Mouse (Mus musculus) layer of hippocampus, adult 11-12 months (tissue): ENCODE measurements around the gene Gm10320.
A peak's percentile ranks its signal among the peaks of the same experiment; 100 is the strongest.

Experiments
- DNase-seq: peaks from one replicate; pipeline ENCODE4 v3.0.0; 2022; ENCODE audit warnings: low spot score

Gene Gm10320

DNA sequence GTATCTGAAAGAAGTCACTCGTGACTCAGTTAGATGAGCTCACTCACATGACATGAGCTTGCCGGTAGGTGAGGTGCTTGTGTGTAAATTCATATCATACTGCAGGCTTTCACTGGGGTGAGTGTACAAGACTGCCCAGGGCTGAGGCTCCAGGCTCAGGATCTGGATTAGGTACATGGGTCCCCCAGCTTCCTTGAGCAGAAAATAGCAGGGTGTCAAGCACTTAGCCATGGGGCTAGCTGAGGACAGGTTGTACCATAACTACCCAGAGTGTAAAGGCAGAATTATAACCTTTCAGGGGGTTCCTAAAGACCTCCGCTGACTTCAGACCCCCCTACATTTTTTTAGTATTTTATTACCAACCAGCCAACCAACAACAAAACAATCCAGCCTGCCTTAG is at the start of gene Gm10320:
Gene Gm10320, minus strand, starts transcription at position 93 of the 400 bp plus-strand sequence.
- no peak for DNase-seq

DNA sequence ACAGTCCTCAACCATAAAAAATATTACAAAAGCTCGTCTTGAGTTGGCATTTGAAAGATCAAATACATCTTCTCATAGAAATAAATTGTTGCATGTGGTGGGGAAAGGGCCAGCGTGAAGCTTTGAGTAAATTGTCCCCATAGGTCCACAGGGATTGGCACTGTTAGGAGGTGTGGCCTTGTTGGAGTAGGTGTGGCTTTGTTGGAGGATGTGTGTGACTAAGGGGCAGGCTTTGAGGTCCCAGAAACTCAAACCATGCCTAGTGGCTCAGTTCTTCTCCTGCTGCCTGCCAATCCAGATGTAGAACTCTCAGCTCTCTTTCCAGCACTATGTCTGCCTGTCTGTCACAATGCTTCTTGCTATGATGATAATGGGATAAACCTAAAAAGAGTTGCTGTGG is 49.8 kb upstream of the Gm10320 start:
- DNase-seq = no peak

DNA sequence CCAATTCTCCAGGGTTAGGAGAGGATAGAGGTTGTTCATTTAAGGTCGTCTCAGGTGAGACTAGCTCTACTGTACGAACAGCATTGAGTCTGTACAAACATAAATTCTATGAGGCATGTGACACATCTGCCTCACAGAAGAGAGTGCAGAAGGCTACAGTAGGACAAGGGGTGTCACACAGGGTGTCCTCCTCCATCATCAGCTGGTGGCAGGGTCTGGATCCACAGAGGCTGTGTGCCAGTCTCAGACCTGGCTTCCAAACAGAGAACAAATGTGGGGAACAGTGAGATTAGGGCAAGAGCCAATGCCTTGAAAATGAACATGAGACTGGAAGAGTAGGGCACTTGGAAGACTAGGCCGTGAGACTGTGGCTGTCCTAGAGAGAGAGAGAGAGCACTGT is 48.4 kb upstream of the Gm10320 start:
- no peak for DNase-seq

DNA sequence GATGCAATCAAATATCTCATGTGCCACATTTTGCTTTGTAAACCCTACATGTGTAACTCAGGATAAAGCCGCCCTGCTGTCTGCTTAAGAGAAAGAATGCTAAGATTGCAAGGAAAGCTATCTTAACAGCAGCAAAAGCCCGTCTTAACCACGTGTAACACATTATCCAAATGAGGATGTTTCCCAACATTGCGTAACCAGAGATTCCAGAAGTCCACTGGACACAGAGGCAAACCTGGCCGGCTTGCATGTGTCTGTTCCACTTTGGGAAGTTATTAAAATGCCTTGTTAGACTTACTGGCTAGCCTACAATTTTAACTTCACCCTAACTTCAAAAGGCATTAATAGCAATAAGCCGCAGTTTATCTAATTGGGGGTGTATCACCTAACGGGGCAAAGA is 47.5 kb upstream of the Gm10320 start:
- DNase-seq = no peak

DNA sequence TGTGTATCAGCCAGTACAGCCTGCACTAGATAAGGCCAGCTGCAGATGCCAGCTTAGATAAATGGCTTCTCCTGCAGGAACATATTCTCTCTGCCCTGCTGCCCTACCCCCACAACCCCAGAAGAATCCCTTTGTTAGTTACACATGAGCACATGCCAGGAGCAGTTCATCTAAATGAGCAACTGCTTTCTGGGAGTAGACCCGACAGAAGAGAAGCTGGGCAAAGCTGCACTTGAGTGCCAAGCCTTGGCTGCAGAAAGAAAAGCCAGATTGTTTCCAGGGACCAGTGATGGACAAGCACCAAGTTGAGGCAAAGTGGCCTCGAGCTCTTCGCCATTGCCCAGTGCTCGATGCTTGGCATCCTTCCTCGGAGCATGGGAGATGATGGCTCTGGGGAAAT is 46.8 kb upstream of the Gm10320 start:
- no peak for DNase-seq

DNA sequence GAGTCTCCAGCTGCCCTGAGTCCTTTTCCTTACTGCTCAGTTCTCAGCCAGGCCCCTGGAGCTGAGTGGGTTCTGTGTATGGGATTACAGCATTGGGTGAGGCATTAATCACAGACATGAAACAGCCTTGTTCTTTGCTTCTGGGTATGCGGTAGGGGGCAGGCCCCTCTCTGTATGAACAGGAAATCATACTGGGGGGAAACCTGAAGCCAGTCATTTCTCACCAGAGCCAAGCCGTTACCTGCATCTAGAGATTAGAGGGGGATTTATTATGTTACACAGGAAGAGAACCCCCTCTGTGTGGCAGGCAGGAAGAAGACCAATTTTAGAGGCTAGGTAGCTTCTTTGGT is 43.1 kb upstream of the Gm10320 start:
- DNase-seq = no peak

DNA sequence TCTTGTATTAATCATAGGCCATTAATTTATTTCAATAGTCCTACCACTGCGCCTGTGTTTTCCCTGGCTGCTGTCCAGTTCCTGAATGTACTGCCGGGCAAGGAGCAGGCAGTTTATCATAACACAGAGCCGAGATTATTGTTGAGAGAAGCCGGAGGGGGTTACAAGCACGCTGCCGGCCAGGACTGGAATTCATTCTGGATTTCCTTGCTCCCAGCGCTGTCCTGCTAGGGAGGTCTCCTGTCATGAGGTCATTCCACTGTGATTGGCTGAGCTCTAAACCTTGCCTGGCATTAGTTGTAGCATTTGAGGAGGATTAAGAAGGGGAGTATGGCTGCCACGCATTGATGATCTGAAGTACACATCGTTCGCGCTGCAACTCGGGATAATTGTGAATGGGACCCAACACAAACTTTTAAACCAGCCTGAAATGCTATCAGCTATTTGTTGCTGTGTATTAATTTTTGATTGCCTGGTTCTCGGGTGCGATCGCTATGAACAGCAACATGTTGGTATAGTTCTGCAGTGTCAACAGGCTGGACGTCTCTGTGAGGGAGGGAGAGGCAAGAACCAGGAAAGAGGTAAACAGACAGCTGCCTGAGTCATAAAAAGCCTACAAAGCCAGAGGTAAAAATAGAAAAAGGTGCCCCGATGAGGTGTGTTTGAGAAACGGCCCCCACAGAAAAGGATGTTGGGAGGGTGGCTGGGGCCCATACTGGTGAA is 42.5 kb upstream of the Gm10320 start:
- DNase-seq = peak; percentile 10

DNA sequence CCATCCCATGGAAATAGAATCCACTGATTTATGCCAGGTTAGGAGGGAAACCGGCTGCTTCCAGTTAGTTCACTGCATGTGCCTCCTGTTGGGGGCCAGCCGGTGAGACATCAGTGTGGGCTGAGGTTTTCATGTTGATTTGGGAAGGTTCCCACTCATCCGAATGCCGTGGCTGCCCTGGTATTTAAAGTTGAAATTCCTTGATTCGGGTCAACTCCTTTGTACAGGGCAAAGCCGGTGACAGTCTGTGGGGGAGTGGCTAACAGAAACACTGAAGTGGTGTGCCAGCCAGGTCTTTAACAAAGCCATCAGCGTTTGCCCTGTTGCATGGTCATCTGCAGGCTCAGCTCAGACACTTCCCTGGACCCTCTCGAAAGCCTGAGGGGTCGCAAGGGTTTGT is 41.6 kb upstream of the Gm10320 start:
- DNase-seq = no peak

DNA sequence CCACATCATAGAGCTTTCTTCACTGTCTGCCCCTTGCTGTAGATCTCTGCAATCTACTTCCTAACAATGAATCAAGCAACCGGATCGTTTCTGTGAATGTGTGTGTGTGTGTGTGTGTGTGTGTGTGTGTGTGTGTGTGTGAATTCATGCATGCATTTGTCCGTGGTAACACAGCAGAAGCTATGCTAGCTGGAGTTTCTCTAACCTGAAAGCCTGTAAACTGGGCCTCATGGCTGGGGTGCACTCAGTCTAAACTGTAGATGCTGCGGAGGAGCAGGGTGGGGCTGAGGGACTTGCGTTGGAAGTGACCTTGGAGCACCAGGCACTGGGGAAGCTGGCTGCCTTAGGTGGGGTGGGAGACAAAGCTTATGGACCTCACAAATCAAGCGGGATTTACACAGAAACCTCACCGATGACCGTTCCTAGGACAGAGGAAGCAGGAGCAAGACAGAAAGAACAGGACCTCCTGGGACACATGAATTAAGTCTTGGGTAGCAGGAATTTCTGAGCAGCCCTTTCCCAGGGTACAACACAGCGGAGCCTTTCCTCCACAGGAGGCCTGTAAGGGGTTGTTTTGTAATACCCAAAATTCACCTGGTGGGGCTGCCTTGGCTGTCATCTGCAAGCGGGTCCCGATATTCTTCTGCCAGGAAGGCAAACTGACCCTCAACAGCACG is 41.0 kb upstream of the Gm10320 start:
- no peak for DNase-seq

DNA sequence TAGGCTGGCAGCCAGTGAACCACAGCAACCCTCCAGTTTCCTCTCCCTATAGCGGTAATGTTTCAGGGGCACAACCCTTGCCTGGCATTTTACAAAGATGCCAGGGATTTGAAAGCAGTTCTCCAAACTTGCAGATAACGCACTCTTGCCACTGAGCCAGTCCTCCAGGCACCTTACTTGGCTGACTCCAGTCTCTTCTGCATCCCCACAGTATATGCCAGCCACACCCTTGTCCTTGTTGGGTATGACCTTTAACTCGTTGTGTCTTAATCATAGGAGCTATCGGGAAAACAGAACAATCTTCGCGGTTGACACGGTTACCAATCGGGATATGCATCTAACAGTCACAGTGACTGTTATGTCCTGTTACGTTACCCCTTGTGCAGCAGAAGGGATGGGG is 40.2 kb upstream of the Gm10320 start:
- DNase-seq = no peak

DNA sequence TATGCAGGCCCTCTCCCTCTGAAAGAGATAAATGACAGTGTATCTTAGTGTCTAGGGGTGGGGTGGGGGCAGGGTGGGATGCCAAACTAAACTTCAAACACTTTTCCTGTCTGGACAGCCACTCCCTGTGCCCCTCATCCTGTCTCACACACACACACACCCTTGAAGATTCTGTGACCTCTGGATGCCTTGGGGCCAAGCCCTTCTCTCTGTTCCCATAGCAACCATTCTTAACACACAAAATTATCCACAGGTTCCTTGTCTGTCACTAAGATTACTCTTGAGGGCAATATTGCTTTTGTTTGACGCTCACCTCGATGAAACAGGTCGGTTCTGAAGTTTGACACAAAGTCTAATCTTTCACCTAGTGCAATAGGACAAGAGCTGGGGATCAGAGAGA is 39.5 kb upstream of the Gm10320 start:
- no peak for DNase-seq

DNA sequence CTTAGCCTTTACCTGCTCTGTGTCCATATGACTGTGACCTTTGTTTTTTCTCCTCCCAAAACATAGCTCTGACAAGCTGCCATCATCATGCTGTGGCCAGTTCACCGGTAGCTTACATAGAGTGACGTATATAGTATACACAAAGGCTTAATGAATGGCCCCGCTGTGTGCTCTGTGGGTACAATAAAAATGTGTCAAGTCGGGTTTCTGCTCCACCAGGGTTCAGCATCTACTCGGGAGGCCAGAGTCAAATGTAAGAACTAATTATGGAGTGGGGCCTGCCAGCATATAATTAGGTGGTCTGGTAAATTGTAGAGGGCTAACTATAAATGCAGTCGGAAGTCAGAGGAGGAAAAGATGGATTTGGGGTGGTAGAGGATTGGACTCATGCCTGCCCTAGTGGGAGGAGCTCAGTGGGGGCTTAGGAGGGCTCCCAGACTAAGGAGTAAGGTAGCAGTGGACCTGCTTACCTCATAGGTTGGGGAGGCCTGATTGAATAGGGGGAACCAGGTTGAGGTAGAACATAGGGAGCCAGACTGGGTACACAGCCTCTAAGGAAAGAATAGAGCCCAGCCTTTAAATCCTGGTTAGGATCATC is 32.0 kb upstream of the Gm10320 start:
- no peak for DNase-seq

DNA sequence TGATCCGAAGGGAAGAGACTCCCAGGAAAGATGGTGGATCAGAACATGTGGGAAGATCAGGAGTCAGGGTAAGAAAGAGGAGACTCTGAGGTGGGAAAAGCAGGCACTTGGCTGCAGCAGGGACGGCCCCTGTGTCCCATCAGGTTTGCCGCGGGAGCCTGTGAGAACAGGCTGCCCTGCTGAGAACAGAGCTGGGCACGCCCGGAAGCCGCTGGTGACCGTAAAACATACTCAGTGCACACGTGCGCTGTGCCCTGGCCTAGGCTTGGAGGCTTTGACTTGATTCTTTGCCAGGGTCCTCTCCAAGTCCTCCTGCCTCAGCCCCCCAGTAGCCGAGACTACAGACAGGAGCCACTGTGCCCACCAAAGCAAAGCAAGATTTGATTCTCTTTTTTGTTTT is 26.5 kb upstream of the Gm10320 start:
- no peak for DNase-seq

DNA sequence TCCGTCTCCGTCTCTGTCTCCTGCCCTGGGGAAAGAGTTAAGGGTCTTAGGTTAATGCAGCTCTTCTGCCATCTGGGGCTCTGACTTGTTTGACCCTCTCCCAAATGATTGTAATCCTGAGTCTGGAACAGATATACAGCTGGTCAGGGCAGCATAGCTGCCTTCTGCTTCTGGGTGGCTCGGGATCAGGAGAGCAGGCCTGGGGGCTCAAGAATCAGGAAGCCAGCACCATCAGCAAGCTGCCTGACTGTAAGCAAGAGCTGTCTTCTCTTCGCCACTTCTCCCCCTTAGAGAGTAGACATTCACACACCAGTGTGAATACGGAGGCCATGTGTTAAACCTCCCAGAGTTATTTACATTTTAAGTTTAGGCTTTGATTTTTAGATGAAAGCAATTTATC is 25.9 kb upstream of the Gm10320 start:
- DNase-seq = no peak

DNA sequence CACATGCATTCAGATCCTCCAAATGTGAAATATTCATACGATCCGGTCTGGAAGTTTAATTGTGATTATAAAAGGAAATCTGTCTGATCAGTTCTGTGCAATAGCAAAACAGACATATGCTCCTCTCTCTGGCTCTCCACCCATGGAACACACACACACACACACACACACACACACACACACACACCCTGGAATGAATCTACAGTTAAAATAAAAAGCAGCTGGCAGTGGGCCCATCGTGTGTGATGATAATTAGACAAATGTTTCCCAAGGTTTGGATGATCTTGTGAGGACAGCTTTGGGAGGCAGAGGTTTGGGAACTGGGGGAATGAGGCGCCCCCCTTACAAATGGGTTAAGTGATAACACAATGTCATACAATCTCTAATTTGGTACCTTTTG is 25.2 kb upstream of the Gm10320 start:
- DNase-seq = peak; percentile 44

DNA sequence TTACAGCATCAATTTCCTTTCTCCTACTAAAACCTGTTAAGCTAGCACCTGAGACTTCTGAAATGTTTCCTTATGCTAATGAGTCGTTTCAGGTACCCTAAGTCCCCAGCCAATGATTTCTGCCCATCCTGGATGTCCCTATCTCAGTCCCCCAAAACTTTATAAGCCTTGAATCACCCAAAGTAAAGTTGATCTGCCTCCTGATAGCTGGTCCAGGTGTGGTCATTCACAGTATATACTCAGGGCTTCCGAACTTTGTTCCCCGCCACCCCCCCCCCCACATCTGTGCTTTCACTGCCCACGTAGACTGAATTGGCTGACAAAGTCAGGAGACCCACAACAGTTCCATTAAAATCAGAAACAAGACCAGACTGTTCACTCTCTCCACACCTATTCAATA is 20.3 kb upstream of the Gm10320 start:
- DNase-seq = no peak

DNA sequence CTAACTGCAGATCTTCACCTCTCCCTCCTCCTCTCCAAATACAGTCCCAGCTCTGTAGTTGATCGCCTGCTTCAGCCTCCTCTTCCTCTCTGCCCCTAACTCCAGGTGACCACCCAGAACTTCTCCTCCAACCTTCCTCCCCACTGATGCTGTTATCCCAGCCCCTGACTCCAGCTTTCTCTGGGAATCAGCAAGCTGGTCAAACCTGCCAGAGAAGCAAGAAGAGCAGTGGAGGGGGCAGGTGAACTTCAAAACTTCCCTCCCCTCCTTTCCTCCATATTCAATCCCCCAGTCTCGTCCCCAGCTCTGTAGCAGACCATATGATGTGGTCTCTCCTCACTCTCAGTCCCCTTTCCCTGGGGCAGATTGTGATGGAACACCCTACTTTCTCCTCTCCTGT is 15.9 kb upstream of the Gm10320 start:
- DNase-seq = no peak

DNA sequence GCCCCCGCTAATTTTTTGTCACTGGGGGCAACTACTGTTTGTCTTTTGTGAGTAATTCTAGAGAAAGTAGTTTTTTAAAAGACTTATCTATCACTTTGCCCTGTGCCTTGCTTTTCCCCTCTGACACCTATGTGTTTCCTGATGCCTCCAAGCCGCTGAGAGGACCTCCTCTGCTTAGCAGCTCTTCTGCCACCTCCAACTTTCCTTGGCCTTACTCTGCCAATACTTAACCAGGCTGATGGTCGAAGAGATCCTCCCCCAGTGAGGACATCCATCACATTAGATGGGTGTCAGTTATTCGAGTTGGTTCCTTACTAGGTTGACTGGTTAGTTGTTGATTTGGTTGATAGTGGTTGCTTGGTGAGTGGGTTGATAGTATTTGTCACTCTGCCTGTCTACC is 14.7 kb upstream of the Gm10320 start:
- DNase-seq = no peak

DNA sequence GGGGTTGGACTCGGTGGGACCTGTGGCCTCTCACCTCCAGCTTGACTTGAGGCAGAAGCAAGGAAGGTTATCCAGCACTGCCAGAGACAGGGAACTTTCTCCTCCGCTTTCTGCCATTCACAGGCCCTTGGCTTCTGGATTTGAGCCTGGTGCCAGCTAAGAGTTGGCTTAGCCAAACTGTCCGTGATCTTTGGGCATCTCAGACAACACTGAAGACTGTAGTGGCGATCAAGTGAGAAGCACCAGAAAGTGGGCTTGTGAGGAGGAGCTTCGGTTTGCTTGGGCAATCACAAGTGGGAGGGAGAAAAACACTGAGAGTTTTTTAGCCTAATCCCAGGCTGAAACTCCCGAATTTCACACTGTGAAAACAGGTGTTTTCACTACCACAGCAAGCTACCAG is 14.2 kb upstream of the Gm10320 start:
- DNase-seq = no peak

DNA sequence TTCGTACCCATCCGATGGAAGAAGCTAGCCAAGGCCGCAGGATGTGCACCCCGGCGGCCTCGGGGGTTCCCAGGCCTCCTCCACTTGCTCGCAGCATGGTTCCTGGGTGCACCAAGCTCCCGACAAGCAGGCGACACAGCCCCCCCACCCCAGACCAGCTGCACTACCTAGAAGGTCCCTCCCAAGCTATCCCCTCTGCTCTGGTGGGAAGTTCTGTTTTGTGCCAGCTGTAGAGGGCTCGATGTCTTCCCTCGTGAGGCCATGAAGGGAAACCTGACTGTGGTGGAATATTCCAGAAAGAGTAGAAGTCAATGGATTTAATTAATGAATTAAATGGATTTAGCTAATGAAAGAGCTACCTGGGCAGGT is 13.7 kb upstream of the Gm10320 start:
- DNase-seq = no peak

DNA sequence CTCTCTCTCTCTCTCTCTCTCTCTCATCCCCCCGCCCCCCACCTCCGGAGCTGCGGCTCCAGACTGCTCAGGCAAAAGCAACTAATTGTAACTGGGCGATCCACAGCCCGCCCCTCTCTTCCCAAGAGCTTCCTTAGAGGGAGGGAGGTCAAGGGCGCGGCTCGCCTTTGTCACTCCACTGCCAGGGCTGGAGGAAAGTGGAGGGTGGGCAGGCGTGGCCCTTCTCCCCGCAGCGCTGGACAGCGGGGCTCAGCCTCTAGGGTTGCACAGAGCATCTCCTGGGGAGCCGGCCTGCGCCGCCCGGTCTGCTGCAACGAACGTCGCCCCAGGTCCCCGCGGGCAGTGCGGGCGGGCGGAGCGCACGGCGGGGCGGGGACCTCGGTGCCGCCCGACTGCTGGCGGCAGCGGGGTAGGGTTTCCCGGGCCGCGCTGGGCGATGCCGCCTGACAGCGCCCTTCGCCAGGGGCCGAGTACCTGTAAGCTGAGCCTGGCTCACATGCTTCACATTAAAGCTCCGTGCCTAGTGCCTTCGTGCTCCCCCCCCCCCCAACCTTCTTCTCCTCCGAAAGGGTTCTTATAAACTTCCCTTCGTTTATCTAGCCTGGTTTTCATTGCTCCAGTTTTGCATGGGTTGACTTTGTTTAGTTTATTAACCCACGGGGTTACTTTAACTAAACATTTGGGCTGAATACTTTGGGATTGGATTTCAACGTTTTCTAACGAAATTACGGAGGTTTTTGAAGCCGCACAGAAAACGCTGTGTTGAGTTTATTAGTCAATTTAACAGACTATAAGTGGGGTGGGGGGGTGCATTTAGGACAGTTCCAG is 13.1 kb upstream of the Gm10320 start:
- no peak for DNase-seq

DNA sequence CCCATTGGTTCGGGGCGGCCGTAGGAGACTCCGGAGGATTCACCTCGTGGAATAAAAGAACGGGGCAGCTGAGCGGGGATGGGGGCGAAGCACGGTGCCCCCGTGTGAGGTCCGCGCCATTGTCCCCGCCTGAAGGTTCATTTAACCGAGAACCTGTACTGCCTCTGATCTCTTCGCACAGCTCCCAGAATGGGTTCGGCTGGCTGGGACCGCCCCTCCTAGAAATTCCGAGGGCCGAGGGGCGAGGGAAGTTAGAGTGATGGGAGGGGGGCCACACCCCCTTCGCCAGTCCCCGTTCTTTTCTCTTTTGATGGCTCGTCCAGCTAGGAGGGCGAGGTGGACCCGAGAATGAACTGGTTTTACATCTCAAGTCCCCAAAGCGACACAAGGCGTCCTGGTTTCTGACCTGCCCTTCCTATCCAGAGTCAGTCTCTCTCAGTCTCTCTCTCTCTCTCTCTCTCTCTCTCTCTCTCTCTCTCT is 12.4 kb upstream of the Gm10320 start:
- DNase-seq = no peak

DNA sequence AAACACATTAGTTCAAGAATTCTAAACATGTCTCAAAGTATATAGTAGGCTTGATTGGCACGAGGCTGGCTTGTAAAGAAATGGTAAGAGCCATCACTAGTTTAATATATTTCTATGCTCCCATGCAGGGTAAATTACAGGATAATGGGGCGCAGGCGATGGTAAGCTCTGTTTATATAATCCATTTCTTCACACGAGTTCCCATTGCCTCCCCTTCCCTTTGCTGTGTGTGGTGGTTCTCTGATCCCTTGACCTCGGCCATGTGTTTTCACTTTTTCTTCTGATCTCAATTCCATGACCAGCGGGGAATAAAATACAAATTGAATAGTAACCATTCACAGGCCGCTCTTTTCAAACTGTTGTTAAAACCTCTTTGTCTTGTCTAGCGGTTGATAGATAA is 11.8 kb upstream of the Gm10320 start:
- no peak for DNase-seq
